Mouse (Mus musculus) midbrain, embryonic 12.5 days (tissue): ENCODE data around the gene Lamc3. TPM values are rescaled to one million over a fixed set of nuclear protein-coding genes. Genes with fewer than 3 reads are reported as not detected.

Experiments used
- ATAC-seq: fragments of 200-750 bp; cut with Nextera tagmentation; 2 replicates; pipeline ENCODE4 v1.8.0; 2017; ENCODE audit warnings: low read depth, moderate TSS enrichment, moderate library complexity; ENCODE audit not compliant: low FRiP score
- H3K27ac ChIP-seq: fragments of 300-500 bp; sonication (generic); replicated peaks from 2 replicates; pipeline ENCODE4 v1.5.1; 2016; ENCODE audit warnings: mild to moderate bottlenecking
- H3K27me3 ChIP-seq: fragments of 300-500 bp; sonication (generic); 2 replicates; pipeline ENCODE4 v1.6.1; 2016; ENCODE audit warnings: mild to moderate bottlenecking
- H3K36me3 ChIP-seq: fragments of 300-500 bp; sonication (generic); 2 replicates; pipeline ENCODE4 v1.6.1; 2016
- H3K4me1 ChIP-seq: fragments of 300-500 bp; sonication (generic); 2 replicates; pipeline ENCODE4 v1.6.1; 2016
- H3K4me2 ChIP-seq: fragments of 300-500 bp; sonication (generic); replicated peaks from 2 replicates; pipeline ENCODE4 v1.6.1; 2016; ENCODE audit warnings: mild to moderate bottlenecking, moderate library complexity
- H3K4me3 ChIP-seq: fragments of 300-500 bp; sonication (generic); 2 replicates; pipeline ENCODE4 v1.5.1; 2016; ENCODE audit warnings: mild to moderate bottlenecking
- H3K9ac ChIP-seq: fragments of 300-500 bp; sonication (generic); replicated peaks from 2 replicates; pipeline ENCODE4 v1.6.1; 2016; ENCODE audit warnings: mild to moderate bottlenecking, moderate library complexity
- H3K9me3 ChIP-seq: fragments of 300-500 bp; sonication (generic); 2 replicates; pipeline ENCODE4 v1.6.1; 2016; ENCODE audit warnings: mild to moderate bottlenecking
- WGBS: fragments of 180-500 bp; shearing (Covaris S2); methylation state at CpG from one replicate; pipeline ENCODE4 v1.1.7; 2016; 5-methylcytosine and 5-hydroxymethylcytosine counted together
- polyA plus RNA-seq: library from polyadenylated mRNA; unstranded; fragments of >200 nt; fragmentation: Nextera tagmentation; extraction: Ambion mirVana; gene quantifications from 2 replicates; pipeline ENCODE4 v1.2.1, GENCODE M21; 2016

The Lamc3 gene
- polyA plus RNA-seq, 1 experiment from 2014 or later = 14.5 TPM

GRCm38 (mm10) chr2:31948392-31948791 lies 61.3 kb downstream of the Lamc3 start:
- Histone ChIP-seq H3K36me3 (no peaks in the 10 kb centered on the region), H3K9ac (no peak overlapping the region), H3K4me2 (no peak overlapping the region), H3K27ac (no peak overlapping the region), H3K4me3 (no peak overlapping the region), H3K9me3 (no peaks in the 10 kb centered on the region), H3K4me1 (peaks cover 23% of the 10 kb centered on the region; the same call in 1 of the 2 replicates), H3K27me3 (peaks cover 32% of the 10 kb centered on the region)
- ATAC-seq = no peak
- WGBS = 74% methylated on average over 6 of the region's 6 CpGs

DNA sequence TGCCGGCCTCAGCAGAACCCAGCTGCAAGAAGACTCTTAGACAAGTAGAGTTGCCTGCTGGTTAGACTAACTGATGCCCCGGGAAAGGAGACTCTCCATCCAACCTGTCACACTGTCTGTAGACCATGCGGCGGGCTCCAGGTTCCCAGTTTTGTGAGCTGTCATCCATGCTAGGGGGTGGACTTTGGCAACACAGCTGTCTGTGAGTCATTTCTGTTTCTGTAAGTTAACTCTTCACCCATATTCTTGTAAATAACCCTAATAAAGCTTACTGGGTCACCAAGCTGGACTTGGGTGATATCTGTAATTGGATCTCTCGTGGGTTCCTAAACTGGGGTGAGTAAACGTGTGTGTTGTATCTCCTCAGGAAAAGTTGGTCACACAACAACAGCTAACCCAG lies 61.7 kb downstream of the Lamc3 start:
- no peak for ATAC-seq
- H3K9me3 ChIP-seq = no peaks in the 10 kb centered on the region
- 76% methylated on average over 6 of the region's 6 CpGs for WGBS

GRCm38 (mm10) chr2:31950058-31950871 lies 63.2 kb downstream of the Lamc3 start, which contains the start of gene Aif1l:
Aif1l (plus strand) TSS chr2:31950139.
- H3K27ac ChIP-seq = no peak within 1 kb of the TSS
- peak within 1 kb of the TSS; percentile 75 for H3K4me3 ChIP-seq
- H3K4me2 ChIP-seq = peak within 1 kb of the TSS; percentile 96
- H3K4me1 ChIP-seq = peaks cover 23% of the 10 kb centered on the region; the same call in 1 of the 2 replicates
- ATAC-seq = peak; percentile 73
- H3K9me3 ChIP-seq = no peaks in the 10 kb centered on the region
- peaks cover 32% of the 10 kb centered on the region for H3K27me3 ChIP-seq
- H3K9ac ChIP-seq = peak within 1 kb of the TSS; percentile 79
- under 1% methylated on average over 66 of the region's 66 CpGs for WGBS
- peaks cover 8% of the 10 kb centered on the region; the same call in 1 of the 2 replicates for H3K36me3 ChIP-seq

More for the DNA sequence above, 61.7 kb downstream of the Lamc3 start:
- Histone ChIP-seq H3K36me3 (0 out of 2 replicates have a peak, but pooled peaks cover 2% of the 10 kb centered on the region), H3K4me1 (peaks cover 23% of the 10 kb centered on the region; the same call in 1 of the 2 replicates), H3K4me2 (no peak overlapping the region), H3K27ac (no peak overlapping the region), H3K27me3 (peaks cover 32% of the 10 kb centered on the region), H3K4me3 (no peak overlapping the region), H3K9ac (no peak overlapping the region)

- H3K4me1 ChIP-seq = peaks cover 23% of the 10 kb centered on the region; the same call in 1 of the 2 replicates
Measured at GRCm38 (mm10) chr2:31950966-31951365, 63.9 kb downstream of the Lamc3 start.

GRCm38 (mm10) chr2:31952236-31952635 lies 65.1 kb downstream of the Lamc3 start:
- WGBS = 84% methylated on average over 10 of the region's 10 CpGs
- Histone ChIP-seq H3K9me3 (no peaks in the 10 kb centered on the region), H3K4me2 (peak overlapping the region; percentile 96; the same call in 1 of the 2 replicates), H3K4me1 (peaks cover 23% of the 10 kb centered on the region; the same call in 1 of the 2 replicates), H3K36me3 (peaks cover 11% of the 10 kb centered on the region; the same call in 1 of the 2 replicates), H3K27me3 (peaks cover 32% of the 10 kb centered on the region), H3K9ac (no peak overlapping the region), H3K4me3 (no peak overlapping the region), H3K27ac (no peak overlapping the region)
- ATAC-seq = no peak

More at GRCm38 (mm10) chr2:31950966-31951365, 63.9 kb downstream of the Lamc3 start:
- H3K27me3 ChIP-seq = peaks cover 32% of the 10 kb centered on the region
- peak overlapping the region; percentile 75 for H3K4me3 ChIP-seq
- peak overlapping the region; percentile 79 for H3K9ac ChIP-seq
- H3K9me3 ChIP-seq = no peaks in the 10 kb centered on the region
- WGBS = 27% methylated on average over 9 of the region's 9 CpGs
- ATAC-seq = no peak
- H3K36me3 ChIP-seq = peaks cover 11% of the 10 kb centered on the region; the same call in 1 of the 2 replicates
- no peak overlapping the region for H3K27ac ChIP-seq
- H3K4me2 ChIP-seq = peak overlapping the region; percentile 96

- Histone ChIP-seq H3K9ac (no peak overlapping the region), H3K4me2 (no peak overlapping the region), H3K4me1 (peaks cover 23% of the 10 kb centered on the region; the same call in 1 of the 2 replicates), H3K9me3 (no peaks in the 10 kb centered on the region), H3K36me3 (peaks cover 11% of the 10 kb centered on the region; the same call in 1 of the 2 replicates), H3K27me3 (peaks cover 32% of the 10 kb centered on the region), H3K27ac (no peak overlapping the region), H3K4me3 (no peak overlapping the region)
- 91% methylated on average over 3 of the region's 3 CpGs for WGBS
- no peak for ATAC-seq
Measured at GRCm38 (mm10) chr2:31952725-31953124, 65.6 kb downstream of the Lamc3 start.

DNA sequence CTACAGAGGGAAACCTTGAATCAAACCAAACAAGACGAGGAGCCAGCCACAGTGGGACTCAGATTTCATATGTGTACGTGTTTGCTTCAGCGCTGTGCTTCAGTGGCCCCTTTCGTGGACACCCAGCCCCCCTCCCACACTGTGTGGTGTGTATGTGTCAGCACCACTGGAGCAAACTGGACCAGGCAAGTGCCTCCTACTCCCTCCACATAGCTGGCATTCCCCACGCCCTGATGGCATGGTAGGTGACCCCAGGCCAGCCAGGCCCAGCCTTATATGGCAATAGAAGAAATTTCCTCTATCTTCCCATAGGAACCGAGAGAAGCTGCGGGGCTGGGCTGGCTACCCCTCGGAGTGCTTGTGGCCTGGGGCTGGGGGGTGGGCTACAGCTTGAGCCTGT lies 66.6 kb downstream of the Lamc3 start:
- Histone ChIP-seq H3K9ac (no peak overlapping the region), H3K4me2 (no peak overlapping the region), H3K36me3 (peaks cover 11% of the 10 kb centered on the region; the same call in 1 of the 2 replicates), H3K4me3 (no peak overlapping the region), H3K27me3 (peaks cover 24% of the 10 kb centered on the region), H3K9me3 (no peaks in the 10 kb centered on the region), H3K4me1 (peaks cover 23% of the 10 kb centered on the region; the same call in 1 of the 2 replicates), H3K27ac (no peak overlapping the region)
- no peak for ATAC-seq
- WGBS = 89% methylated on average over 8 of the region's 8 CpGs

- no peak overlapping the region for H3K4me3 ChIP-seq
- WGBS = 90% methylated on average over 9 of the region's 9 CpGs
- H3K9ac ChIP-seq = no peak overlapping the region
- H3K4me2 ChIP-seq = no peak overlapping the region
- H3K27ac ChIP-seq = no peak overlapping the region
- ATAC-seq = no peak
- H3K36me3 ChIP-seq = peaks cover 15% of the 10 kb centered on the region; the same call in 1 of the 2 replicates
- H3K9me3 ChIP-seq = no peaks in the 10 kb centered on the region
- H3K27me3 ChIP-seq = peaks cover 15% of the 10 kb centered on the region; the same call in 1 of the 2 replicates
- H3K4me1 ChIP-seq = peaks cover 19% of the 10 kb centered on the region; the same call in 1 of the 2 replicates
Measured at GRCm38 (mm10) chr2:31954779-31955181, 67.7 kb downstream of the Lamc3 start.

GRCm38 (mm10) chr2:31955686-31956085 lies 68.6 kb downstream of the Lamc3 start:
- Histone ChIP-seq H3K27me3 (peaks cover 12% of the 10 kb centered on the region; the same call in 1 of the 2 replicates), H3K9ac (no peak overlapping the region), H3K4me2 (no peak overlapping the region), H3K4me1 (peaks cover 16% of the 10 kb centered on the region; the same call in 1 of the 2 replicates), H3K9me3 (no peaks in the 10 kb centered on the region), H3K27ac (no peak overlapping the region), H3K36me3 (peaks cover 15% of the 10 kb centered on the region; the same call in 1 of the 2 replicates), H3K4me3 (no peak overlapping the region)
- ATAC-seq = no peak
- WGBS = 84% methylated on average over 5 of the region's 5 CpGs

- 88% methylated on average over 10 of the region's 10 CpGs for WGBS
- Histone ChIP-seq H3K4me3 (no peak overlapping the region), H3K27me3 (no peaks in the 10 kb centered on the region), H3K36me3 (peaks cover 17% of the 10 kb centered on the region; the same call in 1 of the 2 replicates), H3K4me2 (no peak overlapping the region), H3K27ac (no peak overlapping the region), H3K9me3 (no peaks in the 10 kb centered on the region), H3K9ac (no peak overlapping the region), H3K4me1 (peaks cover 7% of the 10 kb centered on the region; the same call in 1 of the 2 replicates)
- no peak for ATAC-seq
Measured at GRCm38 (mm10) chr2:31957211-31957610, 70.1 kb downstream of the Lamc3 start.

- H3K27ac ChIP-seq = no peak overlapping the region
- H3K9me3 ChIP-seq = no peaks in the 10 kb centered on the region
- H3K4me2 ChIP-seq = no peak overlapping the region
- ATAC-seq = no peak
- peaks cover 13% of the 10 kb centered on the region; the same call in 1 of the 2 replicates for H3K4me1 ChIP-seq
- H3K36me3 ChIP-seq = 0 out of 2 replicates have a peak, but pooled peaks cover 6% of the 10 kb centered on the region
- no peaks in the 10 kb centered on the region for H3K27me3 ChIP-seq
- no peak overlapping the region for H3K9ac ChIP-seq
- 94% methylated on average over 8 of the region's 8 CpGs for WGBS
- no peak overlapping the region for H3K4me3 ChIP-seq
Measured at GRCm38 (mm10) chr2:31960986-31961385, 73.9 kb downstream of the Lamc3 start.

GRCm38 (mm10) chr2:31961791-31962222 lies 74.7 kb downstream of the Lamc3 start:
- WGBS = 74% methylated on average over 4 of the region's 4 CpGs
- H3K9ac ChIP-seq = 0 out of 2 replicates have a peak overlapping the region, but pooled peaks have one; percentile 37
- no peaks in the 10 kb centered on the region for H3K9me3 ChIP-seq
- peaks cover 13% of the 10 kb centered on the region; the same call in 1 of the 2 replicates for H3K4me1 ChIP-seq
- H3K27me3 ChIP-seq = no peaks in the 10 kb centered on the region
- H3K27ac ChIP-seq = peak overlapping the region; percentile 52
- H3K36me3 ChIP-seq = 0 out of 2 replicates have a peak, but pooled peaks cover 6% of the 10 kb centered on the region
- H3K4me3 ChIP-seq = no peak overlapping the region
- no peak for ATAC-seq
- no peak overlapping the region for H3K4me2 ChIP-seq
